Mouse (Mus musculus): Measurements from ENCODE around the gene Parvb. TPM values are rescaled to one million over a fixed set of nuclear protein-coding genes. Genes with fewer than 3 reads are reported as not detected.

Parvb gene
- polyA plus RNA-seq, 1 experiment, result 103 TPM

- H3K36me3 ChIP-seq (ENCODE audit: control insufficient read depth, insufficient read depth), result peaks cover 42% of the 10 kb centered on the region
- H3K79me3 ChIP-seq (ENCODE audit: low read depth), result no peaks in the 10 kb centered on the region
- no peaks in the 10 kb centered on the region for H3K79me2 ChIP-seq (ENCODE audit: control insufficient read depth, insufficient read depth)
- H3K27me3 ChIP-seq (ENCODE audit: control insufficient read depth, insufficient read depth, insufficient read length), result no peaks in the 10 kb centered on the region
- no peak for TF ChIP-seq MYOD1 (IDR thresholded peaks at IDR 0.05; ENCODE audit: control insufficient read depth, insufficient read length, low read depth)
- no peak for TF ChIP-seq MAX (IDR thresholded peaks at IDR 0.05)
- no peak for TF ChIP-seq USF1 (IDR thresholded peaks at IDR 0.05; ENCODE audit: low read depth)
- no peak for TF ChIP-seq FOSL1 (IDR thresholded peaks at IDR 0.05; ENCODE audit: insufficient read depth, low read length, poor library complexity, severe bottlenecking)
- no peak for TF ChIP-seq MYOG (IDR thresholded peaks at IDR 0.05; ENCODE audit: control insufficient read depth, extremely low read depth, insufficient read length)
- TF ChIP-seq CTCF (IDR thresholded peaks at IDR 0.05; ENCODE audit: control insufficient read depth, insufficient read depth, insufficient read length), result no peak
- no peak for TF ChIP-seq CEBPB (IDR thresholded peaks at IDR 0.05; ENCODE audit: low read depth)
- H3K4me3 ChIP-seq (ENCODE audit: insufficient read depth, poor library complexity, severe bottlenecking), result no peak overlapping the region
- H3ac ChIP-seq (ENCODE audit: control insufficient read depth, insufficient read length, low read depth), result no peak overlapping the region
These were observed 17.4 kb upstream of the Parvb start for GRCm38 (mm10) chr15:84214476-84214875.

- H3K79me2 ChIP-seq (ENCODE audit: control insufficient read depth, insufficient read depth), result no peaks in the 10 kb centered on the region
- no peak overlapping the region for H3ac ChIP-seq (ENCODE audit: control insufficient read depth, insufficient read length, low read depth)
- no peak overlapping the region for H3K4me3 ChIP-seq (ENCODE audit: insufficient read depth, poor library complexity, severe bottlenecking)
- no peaks in the 10 kb centered on the region for H3K27me3 ChIP-seq (ENCODE audit: control insufficient read depth, insufficient read depth, insufficient read length)
- H3K79me3 ChIP-seq (ENCODE audit: low read depth), result no peaks in the 10 kb centered on the region
- TF ChIP-seq CTCF (IDR thresholded peaks at IDR 0.05; ENCODE audit: control insufficient read depth, insufficient read depth, insufficient read length) (no peak), FOSL1 (IDR thresholded peaks at IDR 0.05; ENCODE audit: insufficient read depth, low read length, poor library complexity, severe bottlenecking) (no peak), USF1 (IDR thresholded peaks at IDR 0.05; ENCODE audit: low read depth) (no peak), MAX (IDR thresholded peaks at IDR 0.05) (no peak), MYOG (IDR thresholded peaks at IDR 0.05; ENCODE audit: control insufficient read depth, extremely low read depth, insufficient read length) (no peak), CEBPB (IDR thresholded peaks at IDR 0.05; ENCODE audit: low read depth) (no peak), MYOD1 (IDR thresholded peaks at IDR 0.05; ENCODE audit: control insufficient read depth, insufficient read length, low read depth) (no peak)
- peaks cover 34% of the 10 kb centered on the region for H3K36me3 ChIP-seq (ENCODE audit: control insufficient read depth, insufficient read depth)
These were observed 16.6 kb upstream of the Parvb start for GRCm38 (mm10) chr15:84215273-84215672.

- no peak for TF ChIP-seq MAX (IDR thresholded peaks at IDR 0.05)
- no peak for TF ChIP-seq CEBPB (IDR thresholded peaks at IDR 0.05; ENCODE audit: low read depth)
- no peak for TF ChIP-seq CTCF (IDR thresholded peaks at IDR 0.05; ENCODE audit: control insufficient read depth, insufficient read depth, insufficient read length)
- TF ChIP-seq USF1 (IDR thresholded peaks at IDR 0.05; ENCODE audit: low read depth), result no peak
- TF ChIP-seq MYOG (IDR thresholded peaks at IDR 0.05; ENCODE audit: control insufficient read depth, extremely low read depth, insufficient read length), result no peak
- TF ChIP-seq MYOD1 (IDR thresholded peaks at IDR 0.05; ENCODE audit: control insufficient read depth, insufficient read length, low read depth), result no peak
- TF ChIP-seq FOSL1 (IDR thresholded peaks at IDR 0.05; ENCODE audit: insufficient read depth, low read length, poor library complexity, severe bottlenecking), result no peak
- H3K79me2 ChIP-seq (ENCODE audit: control insufficient read depth, insufficient read depth), result no peaks in the 10 kb centered on the region
- peaks cover 27% of the 10 kb centered on the region for H3K36me3 ChIP-seq (ENCODE audit: control insufficient read depth, insufficient read depth)
- no peak overlapping the region for H3K4me3 ChIP-seq (ENCODE audit: insufficient read depth, poor library complexity, severe bottlenecking)
- H3K27me3 ChIP-seq (ENCODE audit: control insufficient read depth, insufficient read depth, insufficient read length), result no peaks in the 10 kb centered on the region
- H3K79me3 ChIP-seq (ENCODE audit: low read depth), result no peaks in the 10 kb centered on the region
- no peak overlapping the region for H3ac ChIP-seq (ENCODE audit: control insufficient read depth, insufficient read length, low read depth)
These were observed 15.8 kb upstream of the Parvb start for GRCm38 (mm10) chr15:84216026-84216425.

GRCm38 (mm10) chr15:84216461-84217084, 15.3 kb upstream of the Parvb start:
- H3K79me2 ChIP-seq (ENCODE audit: control insufficient read depth, insufficient read depth), result no peaks in the 10 kb centered on the region
- H3ac ChIP-seq (ENCODE audit: control insufficient read depth, insufficient read length, low read depth), result no peak overlapping the region
- no peak overlapping the region for H3K4me3 ChIP-seq (ENCODE audit: insufficient read depth, poor library complexity, severe bottlenecking)
- no peaks in the 10 kb centered on the region for H3K27me3 ChIP-seq (ENCODE audit: control insufficient read depth, insufficient read depth, insufficient read length)
- H3K36me3 ChIP-seq (ENCODE audit: control insufficient read depth, insufficient read depth), result peaks cover 22% of the 10 kb centered on the region
- no peaks in the 10 kb centered on the region for H3K79me3 ChIP-seq (ENCODE audit: low read depth)
- no peak for TF ChIP-seq MAX (IDR thresholded peaks at IDR 0.05)
- TF ChIP-seq FOSL1 (IDR thresholded peaks at IDR 0.05; ENCODE audit: insufficient read depth, low read length, poor library complexity, severe bottlenecking), result no peak
- no peak for TF ChIP-seq CEBPB (IDR thresholded peaks at IDR 0.05; ENCODE audit: low read depth)
- no peak for TF ChIP-seq MYOD1 (IDR thresholded peaks at IDR 0.05; ENCODE audit: control insufficient read depth, insufficient read length, low read depth)
- TF ChIP-seq CTCF (IDR thresholded peaks at IDR 0.05; ENCODE audit: control insufficient read depth, insufficient read depth, insufficient read length), result no peak
- no peak for TF ChIP-seq MYOG (IDR thresholded peaks at IDR 0.05; ENCODE audit: control insufficient read depth, extremely low read depth, insufficient read length)
- no peak for TF ChIP-seq USF1 (IDR thresholded peaks at IDR 0.05; ENCODE audit: low read depth)

- H3K27me3 ChIP-seq (ENCODE audit: control insufficient read depth, insufficient read depth, insufficient read length), result no peaks in the 10 kb centered on the region
- H3ac ChIP-seq (ENCODE audit: control insufficient read depth, insufficient read length, low read depth), result no peak overlapping the region
- no peak overlapping the region for H3K4me3 ChIP-seq (ENCODE audit: insufficient read depth, poor library complexity, severe bottlenecking)
These were observed 13.7 kb upstream of the Parvb start for GRCm38 (mm10) chr15:84217969-84218782.

More at GRCm38 (mm10) chr15:84217969-84218782, 13.7 kb upstream of the Parvb start:
- Histone ChIP-seq H3K79me2 (ENCODE audit: control insufficient read depth, insufficient read depth) (no peaks in the 10 kb centered on the region), H3K79me3 (ENCODE audit: low read depth) (no peaks in the 10 kb centered on the region), H3K36me3 (ENCODE audit: control insufficient read depth, insufficient read depth) (peaks cover 21% of the 10 kb centered on the region)
- TF ChIP-seq MAX (IDR thresholded peaks at IDR 0.05) (no peak), MYOG (IDR thresholded peaks at IDR 0.05; ENCODE audit: control insufficient read depth, extremely low read depth, insufficient read length) (no peak), CEBPB (IDR thresholded peaks at IDR 0.05; ENCODE audit: low read depth) (no peak), MYOD1 (IDR thresholded peaks at IDR 0.05; ENCODE audit: control insufficient read depth, insufficient read length, low read depth) (no peak), CTCF (IDR thresholded peaks at IDR 0.05; ENCODE audit: control insufficient read depth, insufficient read depth, insufficient read length) (no peak), USF1 (IDR thresholded peaks at IDR 0.05; ENCODE audit: low read depth) (no peak), FOSL1 (IDR thresholded peaks at IDR 0.05; ENCODE audit: insufficient read depth, low read length, poor library complexity, severe bottlenecking) (no peak)

All from C2C12 (cell line).